Mouse (Mus musculus) bone marrow, adult 2 months (tissue): Measurements from ENCODE around the gene Hoxb3.

Experiments used
- CTCF ChIP-seq: fragments of 200-500 bp; IDR thresholded peaks from 2 replicates; pipeline ENCODE4 v1.5.1; 2011; ENCODE audit warnings: low read length, control low read depth; ENCODE audit not compliant: control insufficient read depth, insufficient read depth
- POLR2A ChIP-seq: fragments of 200-500 bp; IDR thresholded peaks from 2 replicates; pipeline ENCODE4 v1.6.1; 2011; ENCODE audit warnings: low read depth, mild to moderate bottlenecking, control low read depth, low read length, borderline replicate concordance; ENCODE audit not compliant: control insufficient read depth

- TF ChIP-seq POLR2A, result no peak
- no peak for TF ChIP-seq CTCF
Observed at GRCm38 (mm10) chr11:96353522-96353841, 30.4 kb downstream of the Hoxb3 start.
